Mouse (Mus musculus) adrenal gland, adult (tissue): ENCODE measurements around the gene Ptprt.

Experiments
- DNase-seq, 2 experiments: peaks; one replicate each; pipeline ENCODE4 v3.0.0; 2022 to 2023; ENCODE audit warnings: low spot score in 1 of 2; ENCODE audit not compliant: inconsistent age in 2 of 2

The Ptprt gene

DNA sequence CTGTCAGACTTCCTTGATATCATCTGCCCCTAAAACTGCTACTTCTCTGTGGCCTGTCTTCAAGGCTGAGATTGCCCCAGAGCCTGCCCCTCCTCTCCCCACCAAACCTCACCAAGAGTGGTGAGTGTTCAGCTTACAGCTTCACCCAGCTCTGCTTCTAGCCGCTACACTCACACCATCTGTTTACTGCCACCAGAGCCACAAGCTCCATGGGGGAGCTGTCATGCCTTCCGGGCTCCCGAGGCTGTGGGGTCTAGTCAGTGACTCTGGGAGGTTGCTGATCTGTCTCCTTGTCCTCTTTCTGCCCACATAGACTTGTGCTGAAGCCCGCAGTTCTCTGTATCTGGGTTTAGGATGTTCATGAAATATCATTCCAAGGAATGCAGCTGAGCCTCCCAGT is 947.9 kb downstream of the Ptprt start:
- DNase-seq: no peak

DNA sequence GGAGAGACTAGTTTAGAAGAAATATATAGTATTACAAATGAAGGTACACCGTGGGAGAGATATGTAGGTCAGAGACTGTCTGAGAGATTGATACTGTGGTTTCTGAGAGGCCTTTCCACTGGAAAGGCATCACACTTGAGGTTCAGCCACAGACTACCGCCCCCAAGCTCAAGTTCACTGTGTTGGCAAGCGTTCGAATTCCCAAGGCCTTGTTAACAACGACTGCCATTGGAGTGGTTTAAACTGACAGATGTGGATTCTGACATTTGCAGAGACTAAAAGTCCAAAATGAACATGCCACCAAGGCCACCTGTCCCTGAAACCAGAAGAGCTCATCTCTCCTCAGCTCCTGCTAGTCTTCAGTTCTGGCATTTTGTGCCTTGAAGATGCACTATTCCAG is 951.6 kb downstream of the Ptprt start:
- DNase-seq: peak; percentile 58 to 86

- no peak for DNase-seq
These were observed 954.5 kb downstream of the Ptprt start for GRCm38 (mm10) chr2:161706386-161706915.

- no peak for DNase-seq
These were observed 956.1 kb downstream of the Ptprt start for GRCm38 (mm10) chr2:161704811-161705210.

- DNase-seq: peak; percentile 78 to 93
These were observed 956.5 kb downstream of the Ptprt start for GRCm38 (mm10) chr2:161704410-161704809.

- no peak for DNase-seq
These were observed 965.1 kb downstream of the Ptprt start for GRCm38 (mm10) chr2:161695819-161696218.

GRCm38 (mm10) chr2:161668302-161668986 is 992.5 kb downstream of the Ptprt start:
- DNase-seq: peak; percentile 15 to 22

DNA sequence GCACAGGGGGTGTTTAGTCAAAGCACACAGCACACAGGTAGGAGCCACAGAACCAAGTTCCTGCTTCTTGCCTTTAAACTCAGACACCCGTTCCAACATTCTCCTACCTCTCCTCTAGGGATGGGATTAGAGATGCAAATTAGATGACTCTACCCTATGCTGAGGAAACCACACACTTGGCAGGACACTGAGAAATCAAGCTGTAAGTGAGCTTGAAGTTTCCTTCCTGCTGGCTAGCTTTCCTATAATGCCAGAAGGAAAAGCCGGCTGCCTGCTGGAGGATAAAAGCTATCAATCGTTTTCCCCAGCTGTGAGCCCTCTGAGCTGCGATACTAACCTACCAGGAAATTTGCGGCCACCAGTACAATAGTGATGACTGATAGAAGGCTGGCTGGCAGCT is 999.0 kb downstream of the Ptprt start:
- DNase-seq: no peak

- peak; percentile 6 to 67 for DNase-seq
These were observed 1000.1 kb downstream of the Ptprt start for GRCm38 (mm10) chr2:161660827-161661226.

DNA sequence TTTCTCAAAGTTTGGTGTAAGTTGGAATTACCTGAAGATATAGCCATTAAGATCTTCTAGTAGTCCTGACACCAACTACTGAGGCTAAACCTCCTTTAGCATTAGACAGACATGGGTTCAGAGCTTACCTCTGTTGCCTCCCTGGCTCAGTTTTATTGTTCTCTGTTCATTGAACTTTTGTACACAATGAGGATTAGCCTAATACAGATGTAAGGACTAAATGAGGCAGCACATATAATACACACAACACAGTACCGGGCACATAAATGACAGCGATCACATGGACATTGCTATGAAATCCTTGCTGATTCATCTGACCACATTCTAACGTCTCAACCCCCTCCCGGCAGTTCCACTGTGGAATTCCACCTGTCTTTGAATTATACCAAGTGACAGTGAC is 1003.9 kb downstream of the Ptprt start:
- no peak for DNase-seq

- DNase-seq: no peak
These were observed 1004.3 kb downstream of the Ptprt start for GRCm38 (mm10) chr2:161656632-161657031.

DNA sequence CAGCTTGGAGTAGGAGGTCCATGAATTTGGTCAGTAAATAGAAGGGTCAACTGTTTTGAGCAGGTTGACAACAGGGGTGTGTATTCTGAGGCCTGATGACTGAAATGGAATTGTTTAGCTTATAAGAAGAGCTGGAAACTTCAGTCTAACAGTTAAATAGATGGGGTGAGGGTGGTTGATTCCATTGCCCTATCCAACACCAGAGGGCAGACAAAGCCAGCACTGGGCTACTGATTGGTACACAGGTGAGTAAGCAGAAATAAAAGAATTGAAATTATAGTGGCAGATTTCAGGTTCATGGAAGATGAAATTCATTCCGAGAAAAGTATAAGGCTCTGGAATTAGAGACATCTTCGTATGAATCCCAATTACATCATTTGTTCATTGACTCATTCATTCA is 1020.1 kb downstream of the Ptprt start:
- no peak for DNase-seq

GRCm38 (mm10) chr2:161634084-161634483 is 1026.9 kb downstream of the Ptprt start:
- DNase-seq: no peak

DNA sequence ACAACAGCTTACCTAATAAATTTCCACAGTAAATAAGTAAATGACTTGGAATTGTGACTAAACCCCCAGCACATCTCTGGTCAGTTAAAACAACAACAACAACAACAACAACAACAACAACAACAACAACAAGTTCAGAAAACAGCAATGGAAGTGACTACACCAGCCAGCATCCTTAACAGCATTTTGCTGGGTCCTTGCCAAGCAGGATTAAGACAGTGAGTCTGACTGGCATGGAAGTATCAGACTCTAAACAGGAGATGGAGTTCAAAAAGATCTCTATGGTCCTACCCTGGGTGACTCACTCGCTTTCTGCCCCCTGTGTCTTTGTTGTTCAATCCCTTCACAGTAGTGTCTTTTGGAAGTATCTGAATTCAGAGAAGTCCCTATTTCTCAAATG is 1035.1 kb downstream of the Ptprt start:
- DNase-seq: no peak

DNA sequence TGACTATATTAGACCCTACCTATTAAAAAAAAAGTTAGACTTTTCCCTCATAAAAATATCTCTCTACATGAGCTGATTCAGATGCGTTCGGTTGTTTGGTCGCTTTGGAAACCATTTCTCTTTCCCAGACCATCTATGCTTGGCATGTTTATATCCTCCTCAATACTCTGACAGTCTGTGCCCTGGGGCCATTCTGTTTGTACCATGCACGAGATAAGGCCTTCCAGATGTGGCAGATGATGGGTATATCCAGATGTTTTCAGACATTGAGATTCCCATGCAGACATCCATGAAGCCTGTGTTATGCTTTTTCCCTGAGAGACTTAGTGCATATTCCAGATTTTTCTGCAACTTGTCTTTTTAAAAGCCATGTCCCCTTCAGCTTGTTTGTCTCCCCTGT is 1052.5 kb downstream of the Ptprt start:
- no peak for DNase-seq

- no peak for DNase-seq
These were observed 1053.6 kb downstream of the Ptprt start for GRCm38 (mm10) chr2:161607372-161607771.

DNA sequence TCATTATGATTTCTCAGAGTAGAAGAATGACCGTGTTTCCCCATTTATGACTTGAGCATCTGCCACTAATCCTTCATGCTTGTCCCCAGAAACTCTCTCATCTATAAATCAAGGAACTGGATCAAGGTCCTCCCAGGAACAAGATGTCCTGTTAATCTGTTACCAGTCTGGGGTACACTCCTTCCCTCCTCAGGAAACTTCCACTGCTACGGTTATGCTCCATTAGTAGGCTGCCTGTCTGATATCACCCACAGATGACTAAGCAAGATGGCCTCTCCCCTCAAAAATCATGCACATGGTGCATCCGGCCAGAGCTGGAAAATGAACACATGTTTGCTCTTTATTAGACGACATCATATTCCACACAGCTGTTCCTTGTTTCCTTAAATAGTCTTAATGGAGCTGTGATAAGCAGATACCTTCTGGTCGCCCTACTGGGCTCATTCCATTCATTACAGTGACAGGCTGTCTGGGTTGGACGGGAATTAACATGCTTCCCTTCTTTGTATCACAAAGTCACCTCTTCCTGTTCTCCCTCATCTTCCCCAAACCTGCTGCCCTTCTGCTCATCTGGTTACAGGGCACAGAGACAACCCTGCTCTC is 1060.6 kb downstream of the Ptprt start:
- no peak for DNase-seq

- no peak for DNase-seq
These were observed 1067.4 kb downstream of the Ptprt start for GRCm38 (mm10) chr2:161593391-161594152.

DNA sequence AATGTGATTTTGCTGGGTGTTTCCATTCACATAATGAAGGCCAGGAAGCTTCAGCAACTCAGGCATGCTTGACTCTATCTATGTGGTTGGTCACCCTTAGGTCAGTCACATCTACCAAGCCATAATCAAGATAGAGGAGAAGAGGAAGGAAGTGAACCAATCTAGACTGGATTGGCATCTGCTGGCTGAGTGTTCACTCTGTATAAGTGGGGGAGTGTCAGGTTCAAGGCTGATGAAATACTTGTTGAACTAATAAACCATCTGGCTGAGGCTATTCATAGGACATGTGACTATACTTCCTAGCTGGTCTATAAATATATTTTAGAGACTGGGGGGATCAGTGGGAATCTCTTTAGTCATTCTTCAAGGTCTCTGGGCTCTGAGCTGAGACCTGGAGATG is 1086.5 kb downstream of the Ptprt start:
- no peak for DNase-seq

- peak in 1 of 2 experiments; percentile 74 for DNase-seq
These were observed 1088.7 kb downstream of the Ptprt start for GRCm38 (mm10) chr2:161572201-161572600.

- peak in 1 of 2 experiments; percentile 63 for DNase-seq
These were observed 1090.5 kb downstream of the Ptprt start for GRCm38 (mm10) chr2:161570236-161570995.
